Mouse (Mus musculus): Measurements from ENCODE around the gene Litaf.

DNA sequence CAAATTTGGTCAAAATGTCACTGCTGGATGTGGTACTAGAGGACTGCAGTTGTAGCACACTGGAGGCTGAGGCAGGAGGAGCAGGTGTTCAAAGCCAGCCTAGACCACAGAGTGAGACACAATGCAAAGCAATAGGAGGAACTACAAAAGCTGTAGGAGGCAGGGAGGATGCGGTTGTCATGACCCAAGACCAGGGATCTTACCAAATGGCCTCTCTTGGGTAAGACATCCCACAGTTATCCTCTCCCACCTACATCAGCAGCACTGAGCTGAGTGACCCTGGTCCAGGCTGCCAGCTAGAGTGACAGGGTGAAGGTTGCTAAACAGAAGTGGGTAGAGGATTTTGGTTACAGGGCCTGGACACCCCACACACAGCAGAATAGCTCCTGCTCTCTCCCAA is 138.9 kb downstream of the Litaf start:
- TF ChIP-seq MAX (IDR thresholded peaks at IDR 0.05; ENCODE audit: low read depth) (no peak), TCF12 (IDR thresholded peaks at IDR 0.05; ENCODE audit: insufficient read depth, poor library complexity, severe bottlenecking) (no peak)
